Mouse (Mus musculus) brain, embryonic 14.5 days (tissue): ENCODE results near the gene Bbs2. TPM values are rescaled to one million over a fixed set of nuclear protein-coding genes. Genes with fewer than 3 reads are reported as not detected.

Experiments
- DNase-seq: peaks from one replicate; pipeline ENCODE4 v3.0.0-alpha.2; 2011; ENCODE audit warnings: low read depth
- CTCF ChIP-seq: fragments of 200-500 bp; IDR thresholded peaks from 2 replicates; pipeline ENCODE4 v1.5.1; 2012; ENCODE audit warnings: inconsistent platforms, mild to moderate bottlenecking, moderate library complexity, borderline replicate concordance; ENCODE audit not compliant: insufficient read depth, insufficient read length; ENCODE audit errors: extremely low read depth
- POLR2A ChIP-seq: fragments of 200-500 bp; IDR thresholded peaks from 2 replicates; pipeline ENCODE4 v1.6.1; 2012; ENCODE audit warnings: mild to moderate bottlenecking, inconsistent platforms, borderline replicate concordance; ENCODE audit not compliant: poor library complexity, insufficient read depth, insufficient read length, severe bottlenecking; ENCODE audit errors: extremely low read depth
- polyA plus RNA-seq: library from polyadenylated mRNA; depleted of rRNA; stranded (reverse); fragments of >200 nt; gene quantifications from 2 replicates; pipeline ENCODE4 v1.2.3, GENCODE M21; 2012

Gene Bbs2
- polyA plus RNA-seq, 1 experiment = 55.5 TPM

DNA sequence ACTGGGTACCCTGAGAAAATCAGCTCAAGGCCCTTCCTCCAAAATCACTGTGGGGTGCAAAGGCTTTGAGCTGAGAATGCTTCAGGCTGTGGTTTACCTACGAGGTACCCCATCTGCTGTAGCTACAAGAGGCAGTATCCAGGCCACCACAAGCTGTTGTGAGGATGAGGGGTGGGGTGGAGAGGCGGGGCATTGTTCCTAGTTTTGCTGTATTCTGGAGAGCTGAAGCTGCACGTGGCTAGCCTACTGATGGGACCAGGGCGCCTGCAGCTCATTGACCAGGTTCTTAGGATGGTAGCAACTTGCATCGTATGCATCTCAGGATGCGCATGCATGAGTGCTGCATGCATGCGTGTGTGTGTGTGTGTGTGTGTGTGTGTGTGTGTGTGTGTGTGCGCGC lies 22.9 kb upstream of the Bbs2 start:
- DNase-seq = peak; percentile 79
- TF ChIP-seq CTCF (no peak), POLR2A (no peak)

DNA sequence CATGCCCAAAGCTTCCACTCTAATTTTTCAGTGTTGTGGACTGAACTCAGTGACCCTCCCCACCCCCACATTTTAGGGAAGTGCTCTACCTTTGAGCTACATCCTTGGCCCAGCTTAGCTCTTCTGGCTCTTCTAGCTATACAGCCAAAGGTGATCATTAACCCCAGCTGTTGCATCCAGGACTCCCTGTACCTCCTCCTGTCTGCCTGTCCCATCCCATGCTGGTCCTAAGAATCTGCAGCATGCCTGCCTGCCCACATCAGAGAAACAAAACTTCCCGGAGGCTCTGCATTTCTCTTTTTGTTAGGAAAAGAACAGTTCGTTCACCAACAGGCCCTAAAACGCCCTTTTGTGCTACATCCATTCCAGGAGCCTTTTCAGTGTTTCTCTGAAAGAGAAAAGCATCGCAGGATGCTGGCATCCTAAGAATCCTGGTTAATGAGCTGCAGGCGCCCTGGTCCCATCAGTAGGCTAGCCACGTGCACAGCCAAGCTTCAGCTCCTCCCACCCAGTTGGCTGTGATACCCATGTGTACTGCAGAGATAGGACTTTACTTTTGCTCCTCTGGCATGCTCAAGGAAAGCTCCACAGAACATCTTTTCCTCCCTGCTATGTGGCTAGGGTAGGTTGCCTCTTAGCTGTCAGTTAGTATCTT lies 20.2 kb upstream of the Bbs2 start:
- DNase-seq = peak; percentile 97
- TF ChIP-seq CTCF (no peak), POLR2A (no peak)

DNA sequence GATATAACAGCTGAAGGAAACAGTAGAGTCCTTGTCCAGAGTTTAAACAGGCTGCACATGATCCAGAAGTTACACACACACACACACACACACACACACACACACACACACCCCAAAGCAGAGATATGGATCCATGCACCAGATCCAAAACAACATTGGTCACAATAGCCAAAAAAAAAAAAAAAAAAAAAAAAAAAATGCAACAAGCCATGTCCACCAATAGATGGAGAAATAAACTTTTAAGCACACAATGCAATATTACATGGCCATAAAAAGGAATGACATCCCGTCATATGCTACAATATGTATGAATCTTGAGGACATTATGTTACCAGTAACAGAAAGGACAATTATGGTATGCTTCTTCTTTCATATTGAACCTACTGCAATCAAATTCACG lies 15.2 kb upstream of the Bbs2 start:
- TF ChIP-seq POLR2A = no peak
- TF ChIP-seq CTCF = no peak

GRCm38 (mm10) chr8:94113435-94113834 lies 14.7 kb upstream of the Bbs2 start:
- no peak for DNase-seq
- TF ChIP-seq POLR2A (no peak), CTCF (no peak)

More for the DNA sequence above, 15.2 kb upstream of the Bbs2 start:
- DNase-seq = no peak

- TF ChIP-seq POLR2A = no peak
- no peak for TF ChIP-seq CTCF
- no peak for DNase-seq
Observed at GRCm38 (mm10) chr8:94110526-94111177, 11.9 kb upstream of the Bbs2 start.

DNA sequence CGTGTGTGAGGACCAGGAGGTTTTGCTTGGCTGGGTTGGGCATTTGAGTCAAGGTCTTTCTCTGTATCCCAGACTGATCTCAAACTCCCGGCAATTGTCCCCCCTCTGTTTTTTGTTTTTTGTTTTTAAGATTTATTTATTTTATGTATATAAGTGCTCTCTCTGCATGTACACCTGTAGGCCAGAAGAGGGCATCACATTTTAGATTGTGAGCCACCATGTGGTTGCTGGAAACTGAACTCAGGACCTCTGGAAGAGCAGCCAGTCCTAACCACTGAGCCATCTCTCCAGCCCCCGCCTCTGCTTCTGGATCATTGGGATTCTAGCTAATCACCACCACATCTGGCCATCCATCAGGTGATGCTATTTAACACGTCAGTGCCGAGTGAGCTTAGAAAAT lies 11.1 kb upstream of the Bbs2 start:
- TF ChIP-seq POLR2A (no peak), CTCF (no peak)
- DNase-seq = no peak

GRCm38 (mm10) chr8:94109396-94109795 lies 10.7 kb upstream of the Bbs2 start:
- TF ChIP-seq CTCF (no peak), POLR2A (no peak)
- no peak for DNase-seq

- TF ChIP-seq CTCF = no peak
- no peak for TF ChIP-seq POLR2A
- DNase-seq = no peak
Observed at GRCm38 (mm10) chr8:94107871-94108270, 9.1 kb upstream of the Bbs2 start.

DNA sequence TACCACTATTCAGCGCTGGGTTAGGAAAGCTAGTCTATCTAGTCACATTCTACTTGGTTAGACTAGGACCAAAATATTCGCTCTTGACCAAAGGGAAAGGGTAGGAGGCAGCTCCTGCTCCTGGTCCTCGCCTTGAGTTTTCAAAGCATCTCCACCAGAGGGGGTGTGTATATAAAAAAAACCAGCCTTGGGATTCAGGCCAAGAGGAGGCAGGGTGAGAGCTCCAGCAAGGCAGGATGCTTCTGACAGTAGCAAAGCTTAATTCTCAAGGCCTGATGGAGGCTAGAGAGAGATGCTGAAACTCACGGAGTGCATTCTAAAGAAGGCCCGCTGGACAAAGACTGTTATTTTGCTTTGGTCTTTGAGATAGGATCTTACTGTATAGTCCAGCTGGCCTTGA lies 5.4 kb upstream of the Bbs2 start:
- peak; percentile 58 for DNase-seq
- TF ChIP-seq CTCF (peak; percentile 27; the same call in 1 of the 2 replicates), POLR2A (no peak)

DNA sequence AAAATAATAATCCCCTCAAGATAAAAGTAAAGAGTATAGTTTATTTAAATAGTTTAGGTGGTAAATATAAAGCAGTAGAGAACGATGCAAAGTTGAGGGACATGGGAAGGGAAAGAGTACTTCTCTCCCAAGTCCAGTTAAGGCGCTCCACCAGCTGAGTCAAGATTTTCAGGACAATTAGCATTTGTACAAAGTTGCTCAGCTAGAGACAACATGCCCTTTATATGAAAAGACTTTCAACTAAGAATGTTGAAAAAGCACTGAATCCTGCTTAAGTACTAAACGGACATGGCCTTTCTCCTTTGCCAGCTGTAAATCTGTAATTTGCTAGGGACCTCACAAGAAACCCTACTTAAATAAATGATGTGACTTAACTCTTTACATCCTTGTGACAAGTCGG lies 268 bp upstream of the Bbs2 start:
- no peak for TF ChIP-seq POLR2A
- TF ChIP-seq CTCF = no peak
- DNase-seq = peak; percentile 71

DNA sequence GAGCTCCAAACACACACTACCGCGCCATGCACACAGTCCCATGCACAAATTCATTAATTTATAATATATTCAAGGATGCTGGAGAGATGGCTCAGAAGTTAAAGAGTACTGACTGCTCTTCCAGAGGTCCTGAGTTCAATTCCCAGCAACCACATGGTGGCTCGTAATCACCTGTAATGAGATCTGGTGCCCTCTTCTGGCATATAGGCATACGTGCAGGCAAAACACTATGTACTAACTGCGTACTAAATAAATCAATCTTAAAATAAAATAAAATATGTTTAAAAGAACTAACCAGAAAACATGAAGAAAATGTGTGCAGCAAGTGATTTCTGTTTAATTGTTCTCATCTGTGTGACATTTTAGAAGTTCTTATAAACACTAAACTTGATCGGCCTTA lies 4.4 kb downstream of the Bbs2 start:
- no peak for DNase-seq
- no peak for TF ChIP-seq POLR2A
- no peak for TF ChIP-seq CTCF

- TF ChIP-seq CTCF (no peak), POLR2A (no peak)
- no peak for DNase-seq
Observed at GRCm38 (mm10) chr8:94092848-94093247, 5.9 kb downstream of the Bbs2 start.

DNA sequence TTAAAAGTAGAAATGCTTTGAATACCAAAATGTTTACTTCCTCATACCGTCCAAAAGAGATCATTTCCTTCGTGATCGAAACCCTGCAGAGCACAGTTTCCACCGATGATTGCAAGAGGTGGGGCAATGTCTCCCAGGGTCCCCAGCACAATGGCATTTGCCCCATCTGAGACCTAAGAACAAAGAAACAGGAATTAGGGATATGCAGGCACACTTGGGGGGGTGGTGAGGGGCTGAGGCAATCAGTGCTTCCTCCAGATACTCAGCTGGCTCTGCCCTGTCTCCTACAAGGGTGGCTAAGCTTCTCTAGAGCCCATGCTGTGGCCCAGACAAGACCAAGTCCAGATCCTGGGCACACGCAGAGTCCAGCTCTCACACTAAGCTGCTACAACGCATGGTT lies 9.0 kb downstream of the Bbs2 start:
- TF ChIP-seq POLR2A (no peak), CTCF (no peak)
- DNase-seq = no peak

DNA sequence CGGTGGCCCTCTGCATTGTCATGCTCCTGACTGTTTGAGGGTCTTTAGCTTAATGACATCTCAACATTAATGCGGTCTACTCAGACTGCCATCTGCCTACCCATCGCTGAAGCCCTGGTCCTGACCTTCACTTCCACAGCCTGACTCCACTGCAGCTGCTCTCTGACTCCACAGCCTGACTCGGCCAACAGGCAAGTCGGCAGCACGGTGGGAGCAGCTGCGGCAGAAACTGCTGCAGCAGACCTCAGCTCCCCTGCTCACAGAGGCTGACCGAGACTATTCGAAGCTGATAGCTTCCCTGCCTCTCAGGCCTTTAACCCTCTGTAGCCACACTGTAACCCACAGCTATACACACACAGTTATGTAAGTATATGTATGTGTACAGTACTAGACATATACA lies 10.8 kb downstream of the Bbs2 start:
- TF ChIP-seq CTCF = no peak
- TF ChIP-seq POLR2A = no peak
- DNase-seq = no peak
